Mouse (Mus musculus) forebrain, embryonic 16.5 days (tissue): ENCODE measurements around the gene Gm4894. TPM values are rescaled to one million over a fixed set of nuclear protein-coding genes. Genes with fewer than 3 reads are reported as not detected.

Experiments
- polyA plus RNA-seq: library from polyadenylated mRNA; unstranded; fragments of >200 nt; fragmentation: Nextera tagmentation; extraction: Ambion mirVana; gene quantifications from 2 replicates; pipeline ENCODE4 v1.2.1, GENCODE M21; 2015

The Gm4894 gene
- polyA plus RNA-seq, 1 experiment from 2014 or later, result not detected

Other genes with a start within 250 kb of the Gm4894 start
- gene Zw10, start 194.9 kb upstream of the Gm4894 start, polyA plus RNA-seq, result 31.0 and 32.2 TPM in 2 replicates
- 0.98 and 1.8 TPM in 2 replicates for gene Tmprss5, start 169.3 kb upstream of the Gm4894 start, polyA plus RNA-seq
- 4.7 and 6.2 TPM in 2 replicates for gene Drd2, start 90.1 kb downstream of the Gm4894 start, polyA plus RNA-seq
- not detected in 2 replicates for gene Ankk1, start 176.5 kb downstream of the Gm4894 start, polyA plus RNA-seq
- gene Ttc12, start 235.7 kb downstream of the Gm4894 start, polyA plus RNA-seq, result 1.0 and 1.4 TPM in 2 replicates